Mouse (Mus musculus) limb, embryonic 14.5 days (tissue): ENCODE results near the gene Arhgap25. TPM values are rescaled to one million over a fixed set of nuclear protein-coding genes. Genes with fewer than 3 reads are reported as not detected.
"Not testable (repeated sequence)": the region's sequence is repeated elsewhere in the genome, so short reads cannot be mapped to it uniquely, and the experiment has no call there.

Source experiments
- ATAC-seq: fragments of 200-750 bp; cut with Nextera tagmentation; 2 replicates; pipeline ENCODE4 v1.8.0; 2017; ENCODE audit warnings: low read depth, moderate number of reproducible peaks, moderate TSS enrichment; ENCODE audit not compliant: low FRiP score
- DNase-seq: peaks from one replicate; pipeline ENCODE4 v3.0.0-alpha.2; 2015; ENCODE audit warnings: low spot score
- H3K27ac ChIP-seq: fragments of 300-500 bp; sonication (generic); replicated peaks from 2 replicates; pipeline ENCODE4 v1.5.1; 2014; ENCODE audit warnings: low read depth, mild to moderate bottlenecking, low read length, moderate library complexity, mixed read lengths
- H3K27me3 ChIP-seq: fragments of 300-500 bp; sonication (generic); 2 replicates; pipeline ENCODE4 v1.6.1; 2014; ENCODE audit warnings: low read length, mixed read lengths; ENCODE audit not compliant: control insufficient read depth, insufficient read depth
- H3K36me3 ChIP-seq: fragments of 300-500 bp; sonication (generic); 2 replicates; pipeline ENCODE4 v1.6.1; 2014; ENCODE audit warnings: mild to moderate bottlenecking, low read length, moderate library complexity, mixed read lengths; ENCODE audit not compliant: control insufficient read depth, insufficient read depth
- H3K4me1 ChIP-seq: fragments of 300-500 bp; sonication (generic); 2 replicates; pipeline ENCODE4 v1.6.1; 2014; ENCODE audit warnings: antibody characterized with exemption, low read length, mixed read lengths; ENCODE audit not compliant: control insufficient read depth, insufficient read depth
- H3K4me2 ChIP-seq: fragments of 300-500 bp; sonication (generic); replicated peaks from 2 replicates; pipeline ENCODE4 v1.6.1; 2014; ENCODE audit warnings: low read depth, mild to moderate bottlenecking, low read length, moderate library complexity; ENCODE audit not compliant: severe bottlenecking
- H3K4me3 ChIP-seq: fragments of 300-500 bp; sonication (generic); replicated peaks from 2 replicates; pipeline ENCODE4 v1.5.1; 2014; ENCODE audit warnings: low read length
- H3K9ac ChIP-seq: fragments of 300-500 bp; sonication (generic); 2 replicates; pipeline ENCODE4 v1.6.1; 2014; ENCODE audit warnings: mild to moderate bottlenecking, low read depth, low read length, moderate library complexity; ENCODE audit not compliant: severe bottlenecking
- H3K9me3 ChIP-seq: fragments of 300-500 bp; sonication (generic); 2 replicates; pipeline ENCODE4 v1.6.1; 2016; ENCODE audit warnings: low read length; ENCODE audit not compliant: control insufficient read depth
- POLR2A ChIP-seq: fragments of 200-500 bp; IDR thresholded peaks from 2 replicates; pipeline ENCODE4 v1.8.0; 2012; ENCODE audit warnings: inconsistent platforms, mild to moderate bottlenecking, moderate library complexity, borderline replicate concordance; ENCODE audit not compliant: insufficient read depth, insufficient read length; ENCODE audit errors: extremely low read depth
- WGBS: fragments of 180-500 bp; shearing (Covaris S2); extraction: QIAGEN DNeasy Blood & Tissue Kit; methylation state at CpG from one replicate; pipeline ENCODE4 v1.1.7; 2014; 5-methylcytosine and 5-hydroxymethylcytosine counted together
- polyA plus RNA-seq, 2 experiments: library from polyadenylated mRNA; depleted of rRNA in 1 of 2; stranded (reverse) in 1 of 2; unstranded in 1 of 2; fragments of >200 nt; fragmentation: Nextera tagmentation in 1 of 2; extraction: Ambion mirVana in 1 of 2; gene quantifications; 2 replicates each; pipeline versions ENCODE4 v1.2.1 to v1.2.3; 2012 to 2014

Gene Arhgap25
- polyA plus RNA-seq, 2 experiments: 3.2 to 6.4 TPM

GRCm38 (mm10) chr6:87527366-87527765 is 5.7 kb downstream of the Arhgap25 start:
- ATAC-seq (no peak), DNase-seq (no peak)
- H3K4me3 ChIP-seq: no peak overlapping the region
- H3K4me1 ChIP-seq: no peaks in the 10 kb centered on the region
- no peak overlapping the region for H3K4me2 ChIP-seq
- no peak overlapping the region for H3K9ac ChIP-seq
- WGBS: 84% methylated on average over 4 of the region's 4 CpGs
- no peak overlapping the region for H3K27ac ChIP-seq
- H3K9me3 ChIP-seq: no peaks in the 10 kb centered on the region
- no peaks in the 10 kb centered on the region for H3K27me3 ChIP-seq
- TF ChIP-seq POLR2A: no peak
- no peaks in the 10 kb centered on the region for H3K36me3 ChIP-seq

GRCm38 (mm10) chr6:87525126-87525525 is 7.9 kb downstream of the Arhgap25 start:
- Histone ChIP-seq H3K9ac (no peak overlapping the region), H3K36me3 (no peaks in the 10 kb centered on the region), H3K27ac (no peak overlapping the region), H3K4me3 (no peak overlapping the region), H3K4me1 (no peaks in the 10 kb centered on the region), H3K4me2 (no peak overlapping the region), H3K27me3 (no peaks in the 10 kb centered on the region), H3K9me3 (no peaks in the 10 kb centered on the region)
- TF ChIP-seq POLR2A: no peak
- WGBS: 85% methylated on average over 10 of the region's 10 CpGs
- no peak for ATAC-seq
- no peak for DNase-seq

GRCm38 (mm10) chr6:87524281-87524680 is 8.8 kb downstream of the Arhgap25 start:
- Histone ChIP-seq H3K9ac (no peak overlapping the region), H3K27ac (no peak overlapping the region), H3K4me1 (no peaks in the 10 kb centered on the region), H3K27me3 (no peaks in the 10 kb centered on the region), H3K9me3 (no peaks in the 10 kb centered on the region), H3K36me3 (no peaks in the 10 kb centered on the region), H3K4me3 (no peak overlapping the region), H3K4me2 (no peak overlapping the region)
- ATAC-seq: no peak
- TF ChIP-seq POLR2A: no peak
- DNase-seq: no peak
- WGBS: 89% methylated on average over 4 of the region's 4 CpGs

DNA sequence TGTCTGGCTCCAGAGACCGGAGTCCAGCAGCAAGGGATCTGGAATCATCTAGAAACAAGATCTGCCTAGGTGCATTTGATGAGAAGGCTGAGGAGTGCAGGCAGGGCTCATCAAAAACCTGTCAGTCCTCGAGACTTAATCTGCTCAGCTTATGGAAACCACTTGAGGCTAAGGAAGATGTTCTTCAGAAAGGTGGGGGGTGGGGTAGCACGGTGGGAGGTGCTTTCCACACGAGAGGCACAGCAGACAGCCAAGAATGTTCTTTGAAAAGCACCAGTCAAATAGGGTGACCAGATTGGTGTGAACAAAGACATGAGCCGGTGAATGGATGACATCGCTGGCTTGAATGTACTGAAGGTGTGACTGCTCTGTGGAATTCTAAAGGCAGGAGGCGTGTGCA is 9.3 kb downstream of the Arhgap25 start:
- H3K27me3 ChIP-seq: no peaks in the 10 kb centered on the region
- no peak overlapping the region for H3K4me3 ChIP-seq
- no peak for TF ChIP-seq POLR2A
- ATAC-seq (no peak), DNase-seq (no peak)
- no peaks in the 10 kb centered on the region for H3K9me3 ChIP-seq
- H3K4me1 ChIP-seq: no peaks in the 10 kb centered on the region
- H3K4me2 ChIP-seq: no peak overlapping the region
- no peaks in the 10 kb centered on the region for H3K36me3 ChIP-seq
- WGBS: 62% methylated on average over 7 of the region's 7 CpGs
- H3K27ac ChIP-seq: no peak overlapping the region
- no peak overlapping the region for H3K9ac ChIP-seq

- DNase-seq: no peak
Measured at GRCm38 (mm10) chr6:87523085-87523484, 10.0 kb downstream of the Arhgap25 start.

GRCm38 (mm10) chr6:87522236-87522635 is 10.8 kb downstream of the Arhgap25 start:
- ATAC-seq: no peak
- TF ChIP-seq POLR2A: no peak
- Histone ChIP-seq H3K4me3 (no peak overlapping the region), H3K4me1 (no peaks in the 10 kb centered on the region), H3K27me3 (no peaks in the 10 kb centered on the region), H3K4me2 (no peak overlapping the region), H3K9ac (no peak overlapping the region), H3K27ac (no peak overlapping the region), H3K9me3 (no peaks in the 10 kb centered on the region), H3K36me3 (no peaks in the 10 kb centered on the region)
- 18% methylated on average over 3 of the region's 3 CpGs for WGBS
- DNase-seq: peak; percentile 64

More at GRCm38 (mm10) chr6:87523085-87523484, 10.0 kb downstream of the Arhgap25 start:
- Histone ChIP-seq H3K4me2 (no peak overlapping the region), H3K36me3 (no peaks in the 10 kb centered on the region), H3K4me1 (no peaks in the 10 kb centered on the region), H3K9ac (no peak overlapping the region), H3K4me3 (no peak overlapping the region), H3K27me3 (no peaks in the 10 kb centered on the region), H3K9me3 (no peaks in the 10 kb centered on the region), H3K27ac (no peak overlapping the region)
- WGBS: 69% methylated on average over 2 of the region's 2 CpGs
- no peak for TF ChIP-seq POLR2A
- ATAC-seq: no peak

- not testable (repeated sequence) for H3K9me3 ChIP-seq, DNase-seq, ATAC-seq, H3K27ac ChIP-seq, H3K9ac ChIP-seq, H3K27me3 ChIP-seq, H3K36me3 ChIP-seq, H3K4me1 ChIP-seq, H3K4me3 ChIP-seq, H3K4me2 ChIP-seq
- 85% methylated on average over 6 of the region's 6 CpGs for WGBS
Measured at GRCm38 (mm10) chr6:87521705-87522104, 11.4 kb downstream of the Arhgap25 start.
